Mouse (Mus musculus) mouse trophoblast stem cell (cell line): ENCODE data around the gene Mkks.
"Not testable (repeated sequence)": the region's sequence is repeated elsewhere in the genome, so short reads cannot be mapped to it uniquely, and the experiment has no call there.

ENCODE experiments used
- in situ Hi-C, 2 experiments: fragments of 300-500 bp; cut with MseI, MboI; formaldehyde crosslinking; loops; 2 replicates in 1 of 2; 3 replicates in 1 of 2; pipeline ENCODE4 v1.15.1; 2025

The Mkks gene

GRCm38 (mm10) chr2:136891068-136891950 is at the start of gene Mkks, which contains the start of the genes Slx4ip and AL731706.1:
Gene Mkks (minus strand): TSS chr2:136891389.
Gene Slx4ip (plus strand): TSS chr2:136891218.
Gene AL731706.1 (minus strand): TSS chr2:136891389.
- in situ Hi-C loops = no loop called here

GRCm38 (mm10) chr2:136938249-136938648 is 47.1 kb upstream of the Mkks start:
- in situ Hi-C loops = no loop called here

- in situ Hi-C loops = no loop called here
These were observed 45.5 kb upstream of the Mkks start for GRCm38 (mm10) chr2:136936391-136937288.

GRCm38 (mm10) chr2:136921003-136921408 is 29.8 kb upstream of the Mkks start:
- in situ Hi-C loops = no loop called here

GRCm38 (mm10) chr2:136920257-136920993 is 29.2 kb upstream of the Mkks start:
- in situ Hi-C loops = no loop called here

- in situ Hi-C loops = no loop called here
These were observed 28.2 kb upstream of the Mkks start for GRCm38 (mm10) chr2:136919433-136919832.

GRCm38 (mm10) chr2:136914334-136914902 is 23.2 kb upstream of the Mkks start:
- in situ Hi-C loops = no loop called here

- in situ Hi-C loops = no loop called here
These were observed 21.8 kb upstream of the Mkks start for GRCm38 (mm10) chr2:136913021-136913420.

GRCm38 (mm10) chr2:136911958-136912411 is 20.8 kb upstream of the Mkks start:
- in situ Hi-C loops = no loop called here

- in situ Hi-C loops = no loop called here
These were observed 18.1 kb upstream of the Mkks start for GRCm38 (mm10) chr2:136909298-136909697.

GRCm38 (mm10) chr2:136908596-136908995 is 17.4 kb upstream of the Mkks start:
- in situ Hi-C loops = no loop called here

- in situ Hi-C loops = no loop called here
These were observed 4.9 kb upstream of the Mkks start for GRCm38 (mm10) chr2:136896131-136896530.

- in situ Hi-C loops = no loop called here
These were observed 3.3 kb upstream of the Mkks start for GRCm38 (mm10) chr2:136894494-136894893.

- in situ Hi-C loops = no loop called here
These were observed 772 bp upstream of the Mkks start for GRCm38 (mm10) chr2:136891951-136892371.

- in situ Hi-C loops = not testable (repeated sequence)
These were observed 497 bp downstream of the Mkks start for GRCm38 (mm10) chr2:136890716-136891067.

GRCm38 (mm10) chr2:136886846-136887245 is 4.3 kb downstream of the Mkks start:
- in situ Hi-C loops = no loop called here

- in situ Hi-C loops = no loop called here
These were observed 5.6 kb downstream of the Mkks start, which contains the start of gene AL731706.2 for GRCm38 (mm10) chr2:136885579-136885978. Gene AL731706.2 (minus strand): TSS chr2:136885679.

GRCm38 (mm10) chr2:136854543-136855388 is 36.4 kb downstream of the Mkks start:
- in situ Hi-C loops = no loop called here

- in situ Hi-C loops = no loop called here
These were observed 40.8 kb downstream of the Mkks start for GRCm38 (mm10) chr2:136850366-136850765.

- in situ Hi-C loops = no loop called here
These were observed 53.2 kb downstream of the Mkks start for GRCm38 (mm10) chr2:136837994-136838393.
